Mouse (Mus musculus) CH12.LX (cell line): ENCODE results near the gene Ltk. TPM values are rescaled to one million over a fixed set of nuclear protein-coding genes. Genes with fewer than 3 reads are reported as not detected.

Source experiments
- DNase-seq: peaks from one replicate; pipeline ENCODE4 v3.0.0-alpha.2; 2013; ENCODE audit errors: extremely low read depth
- H3K27ac ChIP-seq: 2 replicates; pipeline ENCODE4 v1.5.1; 2012; ENCODE audit warnings: low read depth, mild to moderate bottlenecking, control low read depth, moderate library complexity; ENCODE audit not compliant: insufficient read depth
- H3K27me3 ChIP-seq: replicated peaks from 2 replicates; pipeline ENCODE3; 2012; ENCODE audit warnings: inconsistent platforms
- H3K36me3 ChIP-seq, 2 experiments: replicated peaks in 1 of 2; 2 replicates each; pipeline versions ENCODE3 to v1.6.1; 2012; ENCODE audit warnings: inconsistent platforms in 1 of 2, low read length in 1 of 2, mild to moderate bottlenecking in 1 of 2, mixed read lengths in 1 of 2, moderate library complexity in 1 of 2; ENCODE audit not compliant: control insufficient read depth in 1 of 2, insufficient read depth in 1 of 2
- H3K4me1 ChIP-seq, 2 experiments: 2 replicates each; pipeline ENCODE4 v1.6.1; 2012; ENCODE audit warnings: inconsistent platforms in 1 of 2, moderate library complexity in 1 of 2; ENCODE audit not compliant: insufficient read depth in 2 of 2, control insufficient read depth in 1 of 2
- H3K4me2 ChIP-seq: 2 replicates; pipeline ENCODE4 v1.6.1; 2012; ENCODE audit warnings: low read depth, mild to moderate bottlenecking, control low read depth; ENCODE audit not compliant: poor library complexity, insufficient read depth, severe bottlenecking
- H3K4me3 ChIP-seq, 3 experiments: fragments of 150-350 bp in 1 of 3; sonication (generic) in 1 of 3; replicated peaks in 1 of 3; 2 replicates each; pipeline versions ENCODE3 to v1.5.1; 2011 to 2012; ENCODE audit warnings: low read depth in 2 of 3, low read length in 2 of 3, mild to moderate bottlenecking in 2 of 3, moderate library complexity in 2 of 3, control low read depth in 1 of 3, improper control_type of control experiment in 1 of 3, inconsistent platforms in 1 of 3, mixed read lengths in 1 of 3; ENCODE audit not compliant: poor library complexity in 1 of 3
- H3K79me2 ChIP-seq: replicated peaks from 2 replicates; pipeline ENCODE4 v1.6.1; 2012; ENCODE audit warnings: mild to moderate bottlenecking, moderate library complexity; ENCODE audit not compliant: control insufficient read depth, poor library complexity, insufficient read depth, severe bottlenecking; ENCODE audit errors: extremely low read depth
- H3K9ac ChIP-seq: 2 replicates; pipeline ENCODE4 v1.6.1; 2012; ENCODE audit warnings: low read depth, mild to moderate bottlenecking, control low read depth, moderate library complexity; ENCODE audit not compliant: insufficient read depth
- H3K9me3 ChIP-seq: replicated peaks from 2 replicates; pipeline ENCODE3; 2012; ENCODE audit warnings: low read length, inconsistent platforms, mixed read lengths
- BHLHE40 ChIP-seq: IDR thresholded peaks from 2 replicates; pipeline ENCODE4 v1.6.1; 2011; ENCODE audit warnings: mild to moderate bottlenecking, low read depth, low read length, improper control_type of control experiment
- CHD2 ChIP-seq: IDR thresholded peaks from 2 replicates; pipeline ENCODE4 v1.6.1; 2011; ENCODE audit warnings: low read length, improper control_type of control experiment
- CTCF ChIP-seq, 2 experiments: IDR thresholded peaks in 1 of 2; conservative IDR thresholded peaks in 1 of 2; 2 replicates each; pipeline ENCODE4 v1.5.1; 2011 to 2012; ENCODE audit warnings: low read depth in 2 of 2, low read length in 2 of 2, improper control_type of control experiment in 1 of 2, inconsistent platforms in 1 of 2, mild to moderate bottlenecking in 1 of 2, moderate library complexity in 1 of 2
- ELF1 ChIP-seq: IDR thresholded peaks from 2 replicates; pipeline ENCODE4 v1.6.1; 2014; ENCODE audit warnings: low read depth, mild to moderate bottlenecking, inconsistent platforms, low read length, improper control_type of control experiment
- EP300 ChIP-seq: IDR thresholded peaks from 2 replicates; pipeline ENCODE4 v1.6.1; 2011; ENCODE audit warnings: low read length, improper control_type of control experiment
- ETS1 ChIP-seq: conservative IDR thresholded peaks from 2 replicates; pipeline ENCODE4 v1.6.1; 2012; ENCODE audit warnings: low read depth, mild to moderate bottlenecking, inconsistent platforms, low read length, improper control_type of control experiment, moderate library complexity
- GABPA ChIP-seq: IDR thresholded peaks from 2 replicates; pipeline ENCODE4 v1.6.1; 2012; ENCODE audit warnings: low read depth, low read length, improper control_type of control experiment, inconsistent platforms; ENCODE audit not compliant: insufficient replicate concordance
- IRF4 ChIP-seq: IDR thresholded peaks from 2 replicates; pipeline ENCODE4 v1.6.1; 2014; ENCODE audit warnings: low read depth, mild to moderate bottlenecking, inconsistent platforms, low read length, improper control_type of control experiment
- JUN ChIP-seq: IDR thresholded peaks from 2 replicates; pipeline ENCODE4 v1.6.1; 2011; ENCODE audit warnings: low read depth, mild to moderate bottlenecking, low read length, improper control_type of control experiment, moderate library complexity; ENCODE audit not compliant: insufficient read depth
- KAT2A ChIP-seq: IDR thresholded peaks from 2 replicates; pipeline ENCODE4 v1.6.1; 2012; ENCODE audit warnings: low read length, improper control_type of control experiment, inconsistent platforms; ENCODE audit not compliant: insufficient replicate concordance
- MAFK ChIP-seq: IDR thresholded peaks from 2 replicates; pipeline ENCODE4 v1.6.1; 2011; ENCODE audit warnings: low read length, improper control_type of control experiment; ENCODE audit not compliant: insufficient replicate concordance
- MAX ChIP-seq: IDR thresholded peaks from 2 replicates; pipeline ENCODE4 v1.6.1; 2011; ENCODE audit warnings: low read length, improper control_type of control experiment
- MEF2A ChIP-seq: IDR thresholded peaks from 2 replicates; pipeline ENCODE4 v1.6.1; 2014; ENCODE audit warnings: low read depth, mild to moderate bottlenecking, inconsistent platforms, low read length, improper control_type of control experiment, borderline replicate concordance
- MYC ChIP-seq: IDR thresholded peaks from 2 replicates; pipeline ENCODE4 v1.6.1; 2011; ENCODE audit warnings: low read depth, mild to moderate bottlenecking, improper control_type of control experiment, low read length
- POLR2AphosphoS2 ChIP-seq: IDR thresholded peaks from 2 replicates; pipeline ENCODE4 v1.6.1; 2011; ENCODE audit warnings: low read depth, low read length, improper control_type of control experiment
- SMC3 ChIP-seq: IDR thresholded peaks from 2 replicates; pipeline ENCODE4 v1.6.1; 2011; ENCODE audit warnings: low read depth, low read length, improper control_type of control experiment
- TBP ChIP-seq: conservative IDR thresholded peaks from 2 replicates; pipeline ENCODE4 v1.6.1; 2011; ENCODE audit warnings: low read depth, low read length, improper control_type of control experiment
- UBTF ChIP-seq: IDR thresholded peaks from 2 replicates; pipeline ENCODE4 v1.6.1; 2012; ENCODE audit warnings: low read depth, mild to moderate bottlenecking, inconsistent platforms, low read length, improper control_type of control experiment, moderate library complexity
- USF2 ChIP-seq: conservative IDR thresholded peaks from 2 replicates; pipeline ENCODE4 v1.6.1; 2011; ENCODE audit warnings: low read depth, low read length, improper control_type of control experiment
- ZKSCAN1 ChIP-seq: IDR thresholded peaks from 2 replicates; pipeline ENCODE4 v1.6.1; 2012; ENCODE audit warnings: low read depth, inconsistent platforms, low read length, improper control_type of control experiment, borderline replicate concordance
- ZMIZ1 ChIP-seq: IDR thresholded peaks from 2 replicates; pipeline ENCODE4 v1.6.1; 2012; ENCODE audit warnings: low read depth, mild to moderate bottlenecking, inconsistent platforms, low read length, improper control_type of control experiment
- dilution Hi-C: fragments of 300-500 bp; cut with MboI; formaldehyde crosslinking; loops from 2 replicates; pipeline ENCODE4 v1.14.3; 2020; ENCODE audit warnings: low sequenced_read_pairs; ENCODE audit not compliant: extremely low pct_unique_long_range_greater_than_20kb, extremely low pct_ligation_motif_present
- in situ Hi-C: fragments of 300-500 bp; cut with MboI; formaldehyde crosslinking; loops from 3 replicates; pipeline ENCODE4 v1.14.3; 2019; ENCODE audit warnings: low sequenced_read_pairs, low pct_ligation_motif_present, low pct_unique_long_range_greater_than_20kb, mixed read lengths
- polyA plus RNA-seq: library from polyadenylated mRNA; unstranded; fragments of >175 nt; gene quantifications from 2 replicates; pipeline ENCODE4 v1.2.1, GENCODE M21; 2012; ENCODE audit warnings: low read depth; ENCODE audit not compliant: insufficient read length
- total RNA-seq, 2 experiments: library from RNA; depleted of rRNA; stranded (reverse); fragments of 300-350 nt in 1 of 2; fragments of >200 nt in 1 of 2; gene quantifications; 2 replicates each; pipeline ENCODE4 v1.2.3; 2012 to 2014

The Ltk gene
- total and polyA plus RNA-seq, 3 experiments, result 0.10 to 2.3 TPM; not detected in 1

GRCm38 (mm10) chr2:119803618-119804274 is 43.5 kb upstream of the Ltk start:
- peaks cover 15 to 52% of the 10 kb centered on the region in 2 experiments for H3K36me3 ChIP-seq
- DNase-seq, result peak; percentile 87
- H3K4me3 ChIP-seq, result no peak overlapping the region
- TF ChIP-seq ZMIZ1, result no peak
- no peak for TF ChIP-seq CHD2
- no peak for TF ChIP-seq MAX
- TF ChIP-seq GABPA, result no peak
- TF ChIP-seq KAT2A, result no peak
- no peak for TF ChIP-seq UBTF
- TF ChIP-seq POLR2AphosphoS2, result no peak
- no peak for TF ChIP-seq CTCF (conservative IDR thresholded peaks at IDR 0.05 in 1 of 2, IDR thresholded peaks at IDR 0.05 in 1 of 2; ENCODE audit: low read depth in 2 of 2, low read length in 2 of 2)
- TF ChIP-seq TBP, result 0 out of 2 replicates have a peak, but pooled peaks have one; percentile 32
- peak; percentile 46; the same call in 1 of the 2 replicates for TF ChIP-seq EP300
- peak; percentile 42 for TF ChIP-seq IRF4
- TF ChIP-seq ETS1, result peak; percentile 38; the same call in 1 of the 2 replicates
- TF ChIP-seq ELF1, result 0 out of 2 replicates have a peak, but pooled peaks have one; percentile 18
- no peak for TF ChIP-seq SMC3
- TF ChIP-seq MAFK, result no peak
- peak; percentile 39; the same call in 1 of the 2 replicates for TF ChIP-seq MEF2A
- peak; percentile 29; the same call in 1 of the 2 replicates for TF ChIP-seq JUN
- peak; percentile 44 for TF ChIP-seq BHLHE40
- TF ChIP-seq USF2, result no peak
- no peak for TF ChIP-seq ZKSCAN1
- 0 out of 2 replicates have a peak, but pooled peaks have one; percentile 17 for TF ChIP-seq MYC
- no peak overlapping the region for H3K9ac ChIP-seq
- H3K27ac ChIP-seq, result peak overlapping the region; percentile 17; the same call in 1 of the 2 replicates
- H3K9me3 ChIP-seq, result no peaks in the 10 kb centered on the region
- peak overlapping the region; percentile 19; the same call in 1 of the 2 replicates for H3K4me2 ChIP-seq
- H3K27me3 ChIP-seq, result peaks cover under 1% of the 10 kb centered on the region
- dilution Hi-C loops, result no loop called here
- no peaks in the 10 kb centered on the region for H3K79me2 ChIP-seq
- peaks cover 40 to 77% of the 10 kb centered on the region in 2 experiments for H3K4me1 ChIP-seq
- in situ Hi-C loops, result no loop called here
